ENCODE assay signal across 30 mouse cellular contexts in genomic region chr1:152800633-152801176, GRCm38 (mm10). TPM values are rescaled to one million over a fixed set of nuclear protein-coding genes. Genes with fewer than 3 reads are reported as not detected.
A peak's percentile ranks its signal among the peaks of the same experiment; 100 is the strongest.
DNase-seq lines count a peak whose midpoint lies in the region; ATAC-seq and TF ChIP-seq lines count a peak whose summit lies in the region.
"Had no signal": no experiment of that assay in that cellular context is flagged by ENCODE, and none has a peak within 500 bp of the region (broad histone marks: within the 10 kb centered on the region; RNA-seq: fewer than 3 reads in every experiment).

No protein-coding gene starts in this region.

- no peak overlapping the region for H3K4me3 ChIP-seq in heart, embryonic 14.5 days (ENCODE audit: control insufficient read depth in 1 of 2, insufficient read depth in 1 of 2, low read depth in 1 of 2, low read length in 2 of 2)
- H3K4me3 ChIP-seq in kidney, adult 2 months (ENCODE audit: insufficient read depth, low read depth, low read length), result peak overlapping the region; percentile 17; the same call in 1 of the 2 replicates
- no peak overlapping the region for H3K4me3 ChIP-seq in stomach, embryonic 14.5 days (ENCODE audit: low read depth, low read length)
- H3K4me3 ChIP-seq: limb, embryonic 15.5 days had no signal

- ATAC-seq in heart, embryonic 14.5 days (ENCODE audit: insufficient number of reproducible peaks, insufficient read depth, low FRiP score, low read depth), result no peak
- no peak for ATAC-seq in stomach, embryonic 14.5 days (ENCODE audit: insufficient number of reproducible peaks, insufficient read depth, low FRiP score, low read depth)
- ATAC-seq: activated CD4-positive, CD25-positive, alpha-beta regulatory T cell, adult 4 months had no signal

- peaks cover 6 to 11% of the 10 kb centered on the region in 2 experiments; a peak in 3 of 4 replicates for H3K4me1 ChIP-seq in heart, embryonic 14.5 days (ENCODE audit: control insufficient read depth in 2 of 2, insufficient read depth in 2 of 2, low read length in 2 of 2)
- H3K4me1 ChIP-seq in kidney, adult 2 months (ENCODE audit: control insufficient read depth, insufficient read depth, low read length), result no peaks in the 10 kb centered on the region
- peaks cover 4% of the 10 kb centered on the region; the same call in 1 of the 2 replicates for H3K4me1 ChIP-seq in stomach, embryonic 14.5 days (ENCODE audit: control insufficient read depth, insufficient read depth, low read length)

- H3K4me2 ChIP-seq in heart, embryonic 14.5 days (ENCODE audit: low read length), result peak overlapping the region; percentile 31; the same call in 1 of the 2 replicates
- H3K4me2 ChIP-seq in stomach, embryonic 14.5 days (replicated peaks; ENCODE audit: low read depth, low read length), result no peak overlapping the region
- H3K4me2 ChIP-seq: limb, embryonic 15.5 days had no signal

- no peaks in the 10 kb centered on the region for H3K36me3 ChIP-seq in heart, embryonic 14.5 days (ENCODE audit: control insufficient read depth, insufficient read depth, low read length)
- H3K36me3 ChIP-seq in kidney, adult 2 months (ENCODE audit: control insufficient read depth, insufficient read depth, low read length), result no peaks in the 10 kb centered on the region
- no peaks in the 10 kb centered on the region for H3K36me3 ChIP-seq in stomach, embryonic 14.5 days (ENCODE audit: control insufficient read depth, insufficient read depth, low read length)
- H3K36me3 ChIP-seq: G1E; limb, embryonic 15.5 days had no signal

- TF ChIP-seq CTCF in kidney, adult 2 months (conservative IDR thresholded peaks at IDR 0.05; ENCODE audit: insufficient read depth, insufficient read length, low read depth, low read length), result no peak

- no peaks in the 10 kb centered on the region for H3K9me3 ChIP-seq in heart, embryonic 14.5 days (ENCODE audit: control insufficient read depth, low read length)
- no peaks in the 10 kb centered on the region for H3K9me3 ChIP-seq in stomach, embryonic 14.5 days (ENCODE audit: control insufficient read depth, low read depth, low read length)
- H3K9me3 ChIP-seq: limb, embryonic 15.5 days had no signal

- peak overlapping the region; percentile 30 to 66; a peak in 2 of 4 replicates for H3K27ac ChIP-seq in heart, embryonic 14.5 days (replicated peaks in 1 of 2; ENCODE audit: control insufficient read depth in 1 of 2, insufficient read depth in 1 of 2, low read depth in 2 of 2, low read length in 2 of 2)
- H3K27ac ChIP-seq in kidney, adult 2 months (ENCODE audit: insufficient read depth, low read depth, low read length), result no peak overlapping the region
- H3K27ac ChIP-seq in stomach, embryonic 14.5 days (ENCODE audit: low read length), result peak overlapping the region; percentile 21; the same call in 1 of the 2 replicates
- H3K27ac ChIP-seq: hindbrain, postnatal 0 days; limb, embryonic 15.5 days; liver, embryonic 14.5 days had no signal

- H3K27me3 ChIP-seq in heart, embryonic 14.5 days (ENCODE audit: control insufficient read depth, insufficient read depth, low read length), result no peaks in the 10 kb centered on the region
- no peaks in the 10 kb centered on the region for H3K27me3 ChIP-seq in kidney, adult 2 months (replicated peaks; ENCODE audit: control insufficient read depth, insufficient read depth, low read length)
- H3K27me3 ChIP-seq in stomach, embryonic 14.5 days (ENCODE audit: control insufficient read depth, insufficient read depth, low read length), result no peaks in the 10 kb centered on the region
- H3K27me3 ChIP-seq: CH12.LX; limb, embryonic 15.5 days had no signal

- 81% methylated on average over 13 of the region's 13 CpGs for WGBS in heart, embryonic 14.5 days
- 74% methylated on average over 13 of the region's 13 CpGs for WGBS in kidney, adult 2 months
- 80% methylated on average over 13 of the region's 13 CpGs for WGBS in stomach, embryonic 14.5 days

- TF ChIP-seq POLR2A in kidney, adult 2 months (IDR thresholded peaks at IDR 0.05; ENCODE audit: low read depth, low read length), result no peak

- no peak overlapping the region for H3K9ac ChIP-seq in heart, embryonic 14.5 days (ENCODE audit: low read length)
- no peak overlapping the region for H3K9ac ChIP-seq in stomach, embryonic 14.5 days (replicated peaks; ENCODE audit: low read depth, low read length)
- H3K9ac ChIP-seq: limb, embryonic 15.5 days; liver, embryonic 14.5 days; lung, embryonic 14.5 days had no signal

- DNase-seq in heart, postnatal 4 days, result no peak
- DNase-seq in kidney, adult 2 months, result no peak
- DNase-seq in kidney, adult 9 months, result no peak
- DNase-seq in MEL-GATA-1-ER (ENCODE audit: extremely low read depth, low read depth), result peak; percentile 44
- no peak for DNase-seq in embryo, embryonic 10 days (ENCODE audit: low spot score)
- DNase-seq: adrenal gland, adult 8-10 months; cerebellum, adult 18-20 months; cerebellum, postnatal 14 days; kidney, adult 18-20 months; left cerebral cortex, postnatal 4 days; midbrain, embryonic 14.5 days had no signal

RNA-seq across cellular contexts. Expression of gene Ncf2, which starts 0.7 kb away (rescaled TPM):
- 3.1 and 6.2 TPM in 2 replicates for polyA plus RNA-seq in heart, embryonic 14.5 days (2014; fragmentation: Nextera tagmentation; extraction: Ambion mirVana)
- total RNA-seq in heart, postnatal 4 days (2021), result 1 to 10 TPM; 2.1 to 3.0 TPM
- polyA plus RNA-seq in kidney, adult 2 months (2012; rRNA removed), result 2.6 and 4.2 TPM in 2 replicates
- 3.7 and 5.4 TPM in 2 replicates for polyA plus RNA-seq in stomach, embryonic 14.5 days (2014; fragmentation: Nextera tagmentation; extraction: Ambion mirVana)

RNA-seq across cellular contexts. Expression of gene Arpc5, which starts 34.4 kb away (rescaled TPM):
- 215 and 228 TPM in 2 replicates for polyA plus RNA-seq in heart, embryonic 14.5 days (2014; fragmentation: Nextera tagmentation; extraction: Ambion mirVana)
- total RNA-seq in heart, postnatal 4 days (2021), result 100 to 1,000 TPM in 1 of 2 experiments, 10 to 100 TPM in 1; 98.7 to 103 TPM
- 67.4 and 67.5 TPM in 2 replicates for polyA plus RNA-seq in kidney, adult 2 months (2012; rRNA removed)
- polyA plus RNA-seq in stomach, embryonic 14.5 days (2014; fragmentation: Nextera tagmentation; extraction: Ambion mirVana), result 340 and 368 TPM in 2 replicates

RNA-seq across cellular contexts. Expression of gene Rgl1, which starts 34.6 kb away (rescaled TPM):
- 66.8 and 72.0 TPM in 2 replicates for polyA plus RNA-seq in heart, embryonic 14.5 days (2014; fragmentation: Nextera tagmentation; extraction: Ambion mirVana)
- total RNA-seq in heart, postnatal 4 days (2021), result 10 to 100 TPM; 70.8 to 73.7 TPM
- 68.4 and 73.2 TPM in 2 replicates for polyA plus RNA-seq in kidney, adult 2 months (2012; rRNA removed)
- 60.4 and 61.2 TPM in 2 replicates for polyA plus RNA-seq in stomach, embryonic 14.5 days (2014; fragmentation: Nextera tagmentation; extraction: Ambion mirVana)

RNA-seq across cellular contexts. Expression of gene Apobec4, which starts 50.4 kb away (rescaled TPM):
- polyA plus RNA-seq in heart, embryonic 14.5 days (2014; fragmentation: Nextera tagmentation; extraction: Ambion mirVana), result not detected in 2 replicates
- total RNA-seq in heart, postnatal 4 days (2021), result not detected
- not detected in 2 replicates for polyA plus RNA-seq in kidney, adult 2 months (2012; rRNA removed)
- not detected in 2 replicates for polyA plus RNA-seq in stomach, embryonic 14.5 days (2014; fragmentation: Nextera tagmentation; extraction: Ambion mirVana)
- total RNA-seq: adrenal gland, adult 8-10 months; CH12.LX; gastrocnemius, adult 8-10 months; hematopoietic stem cell, adult 5-6 weeks; hindbrain, postnatal 0 days; layer of hippocampus, adult 18-20 months; layer of hippocampus, postnatal 14 days; left cerebral cortex, adult 8-10 months; left cerebral cortex, postnatal 4 days; megakaryocyte-erythroid progenitor cell, adult 5-6 weeks had no signal
- polyA plus RNA-seq: activated CD4-positive, CD25-positive, alpha-beta regulatory T cell, adult 4 months; frontal cortex, adult 2 months; G1E; gonadal fat pad, adult 2 months; hindbrain, postnatal 0 days; limb, embryonic 15.5 days; liver, embryonic 14.5 days; lung, embryonic 14.5 days; midbrain, embryonic 14.5 days; neural tube, embryonic 11.5 days; urinary bladder, adult 2 months had no signal
